Mouse (Mus musculus) thymus, postnatal 25 days (tissue): ENCODE results near the gene Ccser1.
"Not testable (repeated sequence)": the region's sequence is repeated elsewhere in the genome, so short reads cannot be mapped to it uniquely, and the experiment has no call there.

Experiments used
- DNase-seq: peaks from one replicate; pipeline ENCODE4 v3.0.0; 2022

Ccser1 gene

GRCm38 (mm10) chr6:61730088-61730880 is 550.2 kb downstream of the Ccser1 start:
- DNase-seq = no peak

- DNase-seq = no peak
Observed at GRCm38 (mm10) chr6:61746346-61746745, 566.2 kb downstream of the Ccser1 start.

- DNase-seq = no peak
Observed at GRCm38 (mm10) chr6:61762135-61762534, 582.0 kb downstream of the Ccser1 start.

- no peak for DNase-seq
Observed at GRCm38 (mm10) chr6:61763379-61763778, 583.3 kb downstream of the Ccser1 start.

GRCm38 (mm10) chr6:61765801-61766200 is 585.7 kb downstream of the Ccser1 start:
- no peak for DNase-seq

GRCm38 (mm10) chr6:61767151-61767550 is 587.0 kb downstream of the Ccser1 start:
- no peak for DNase-seq

GRCm38 (mm10) chr6:61786706-61787105 is 606.6 kb downstream of the Ccser1 start:
- no peak for DNase-seq

- DNase-seq = no peak
Observed at GRCm38 (mm10) chr6:61800889-61801288, 620.8 kb downstream of the Ccser1 start.

- DNase-seq = no peak
Observed at GRCm38 (mm10) chr6:61805481-61805880, 625.4 kb downstream of the Ccser1 start.

- DNase-seq = no peak
Observed at GRCm38 (mm10) chr6:61817716-61818115, 637.6 kb downstream of the Ccser1 start.

- no peak for DNase-seq
Observed at GRCm38 (mm10) chr6:61876302-61876701, 696.2 kb downstream of the Ccser1 start.

GRCm38 (mm10) chr6:61898238-61898637 is 718.1 kb downstream of the Ccser1 start:
- no peak for DNase-seq

- no peak for DNase-seq
Observed at GRCm38 (mm10) chr6:61902715-61903114, 722.6 kb downstream of the Ccser1 start.

GRCm38 (mm10) chr6:61912896-61913295 is 732.8 kb downstream of the Ccser1 start:
- no peak for DNase-seq

- no peak for DNase-seq
Observed at GRCm38 (mm10) chr6:61931622-61932021, 751.5 kb downstream of the Ccser1 start.

- no peak for DNase-seq
Observed at GRCm38 (mm10) chr6:61936656-61937055, 756.5 kb downstream of the Ccser1 start.

GRCm38 (mm10) chr6:61939236-61939635 is 759.1 kb downstream of the Ccser1 start:
- DNase-seq = no peak

GRCm38 (mm10) chr6:61953703-61954102 is 773.6 kb downstream of the Ccser1 start:
- DNase-seq = no peak

- DNase-seq = no peak
Observed at GRCm38 (mm10) chr6:61976878-61977277, 796.8 kb downstream of the Ccser1 start.

- DNase-seq = no peak
Observed at GRCm38 (mm10) chr6:61978379-61978778, 798.3 kb downstream of the Ccser1 start.

GRCm38 (mm10) chr6:62014374-62014773 is 834.2 kb downstream of the Ccser1 start:
- no peak for DNase-seq

GRCm38 (mm10) chr6:62044454-62044853 is 864.3 kb downstream of the Ccser1 start:
- no peak for DNase-seq

- DNase-seq = not testable (repeated sequence)
Observed at GRCm38 (mm10) chr6:62045042-62045441, 864.9 kb downstream of the Ccser1 start.

GRCm38 (mm10) chr6:62055276-62055675 is 875.2 kb downstream of the Ccser1 start:
- DNase-seq = no peak
